Mouse (Mus musculus) brain, embryonic 14.5 days (tissue): ENCODE results near the gene Fam163b.

ENCODE experiments used
- CTCF ChIP-seq: fragments of 200-500 bp; IDR thresholded peaks from 2 replicates; pipeline ENCODE4 v1.5.1; 2012; ENCODE audit warnings: inconsistent platforms, mild to moderate bottlenecking, moderate library complexity, borderline replicate concordance; ENCODE audit not compliant: insufficient read depth, insufficient read length; ENCODE audit errors: extremely low read depth
- POLR2A ChIP-seq: fragments of 200-500 bp; IDR thresholded peaks from 2 replicates; pipeline ENCODE4 v1.6.1; 2012; ENCODE audit warnings: mild to moderate bottlenecking, inconsistent platforms, borderline replicate concordance; ENCODE audit not compliant: poor library complexity, insufficient read depth, insufficient read length, severe bottlenecking; ENCODE audit errors: extremely low read depth

GRCm38 (mm10) chr2:27136336-27136735, 6.0 kb downstream of the Fam163b start:
- TF ChIP-seq CTCF (no peak), POLR2A (no peak)
